Mouse (Mus musculus) neutrophil, adult 5-6 weeks (primary cell): ENCODE measurements around the gene Rhobtb1. TPM values are rescaled to one million over a fixed set of nuclear protein-coding genes. Genes with fewer than 3 reads are reported as not detected.

ENCODE experiments used
- ATAC-seq: fragments of 151-379, 151-347 bp; 2 replicates; pipeline ENCODE4 v1.8.0; 2017; ENCODE audit warnings: mild to moderate bottlenecking, moderate TSS enrichment; ENCODE audit not compliant: insufficient number of reproducible peaks, poor library complexity, low FRiP score, severe bottlenecking; ENCODE audit errors: extremely low read depth
- total RNA-seq: library from RNA; stranded (forward); fragments of 200-1000 nt; gene quantifications from 2 replicates; pipeline ENCODE4 v1.2.3, GENCODE M21; 2017

Gene Rhobtb1
- total RNA-seq, 1 experiment from 2014 or later: 0.12 TPM

DNA sequence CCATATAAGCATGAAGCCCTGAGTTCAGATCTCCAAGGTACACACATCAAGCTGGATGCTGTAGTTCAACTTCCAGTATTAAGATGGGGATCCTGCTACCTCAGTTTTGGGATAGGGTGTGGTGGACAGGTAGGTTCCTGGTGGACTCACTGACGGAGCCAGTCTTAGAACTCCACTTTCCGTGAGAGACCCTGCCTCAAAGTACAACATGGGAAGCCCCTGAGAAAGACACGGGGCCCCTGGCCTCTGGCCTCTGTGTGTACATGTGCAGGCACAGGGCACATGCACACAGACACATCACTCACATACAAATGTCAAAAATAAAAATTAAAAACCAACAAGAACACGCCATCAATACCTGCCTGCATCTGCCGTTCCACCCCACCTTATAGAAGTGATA lies 74.2 kb downstream of the Rhobtb1 start:
- ATAC-seq: no peak

DNA sequence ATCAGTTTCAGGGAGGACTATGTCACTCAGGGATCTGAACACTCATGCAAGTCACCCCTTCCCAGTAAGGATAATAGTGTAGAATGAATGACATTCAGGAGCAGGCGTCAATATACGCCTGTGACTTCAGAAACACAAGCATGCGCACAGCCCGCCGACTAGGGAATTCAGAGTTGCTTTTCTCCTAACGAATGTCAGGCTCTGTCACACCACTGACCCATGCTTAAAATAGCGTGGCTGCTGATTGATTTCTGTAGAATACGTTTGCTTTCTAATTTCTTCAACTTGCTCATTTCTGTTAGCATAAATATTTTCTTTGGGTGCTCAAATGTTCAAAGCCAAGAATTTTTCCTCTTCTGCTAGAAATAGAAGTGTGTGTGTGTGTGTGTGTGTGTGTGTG lies 74.7 kb downstream of the Rhobtb1 start:
- ATAC-seq: no peak

DNA sequence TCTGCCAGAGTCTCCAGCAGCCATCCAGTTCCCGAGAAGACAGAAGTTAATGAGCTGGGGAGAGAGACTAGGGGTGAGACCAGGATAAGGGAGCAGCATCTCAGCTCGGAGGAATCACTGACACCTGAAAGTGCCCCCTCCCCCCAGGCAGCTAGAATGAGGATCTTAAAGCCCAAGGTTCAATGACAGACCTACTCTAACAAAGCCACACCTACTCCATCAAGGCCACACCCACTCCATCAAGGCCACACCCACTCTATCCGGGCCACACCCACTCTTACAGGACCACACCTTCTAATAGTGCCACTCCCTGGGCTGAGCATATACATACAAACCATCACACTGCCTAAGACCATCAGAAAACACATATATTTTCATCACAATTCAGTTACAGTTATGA lies 86.0 kb downstream of the Rhobtb1 start:
- ATAC-seq: no peak

- no peak for ATAC-seq
Observed at GRCm38 (mm10) chr10:69237781-69238180, 86.5 kb downstream of the Rhobtb1 start.

- ATAC-seq: no peak
Observed at GRCm38 (mm10) chr10:69238311-69238710, 87.1 kb downstream of the Rhobtb1 start.

DNA sequence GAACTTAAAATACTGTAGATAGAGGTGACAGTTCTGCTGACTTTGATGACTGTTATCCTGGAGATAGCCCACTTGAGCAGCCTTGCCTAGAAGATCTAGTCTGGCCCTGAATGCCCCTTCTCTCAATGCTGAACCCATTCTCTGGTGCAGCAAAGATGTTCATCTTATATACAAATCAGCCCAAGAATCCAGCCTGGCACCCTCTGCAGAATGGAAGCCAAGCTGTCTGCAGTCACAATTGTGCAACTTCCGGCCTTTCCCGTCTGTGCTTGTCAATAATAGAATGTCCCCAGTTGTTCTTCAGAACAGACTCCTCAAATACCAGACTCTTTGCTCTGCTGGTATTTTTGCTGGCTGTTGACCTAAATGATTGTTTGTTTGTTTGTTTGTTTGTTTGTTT lies 89.3 kb downstream of the Rhobtb1 start:
- no peak for ATAC-seq

- ATAC-seq: no peak
Observed at GRCm38 (mm10) chr10:69245151-69245550, 93.9 kb downstream of the Rhobtb1 start.

DNA sequence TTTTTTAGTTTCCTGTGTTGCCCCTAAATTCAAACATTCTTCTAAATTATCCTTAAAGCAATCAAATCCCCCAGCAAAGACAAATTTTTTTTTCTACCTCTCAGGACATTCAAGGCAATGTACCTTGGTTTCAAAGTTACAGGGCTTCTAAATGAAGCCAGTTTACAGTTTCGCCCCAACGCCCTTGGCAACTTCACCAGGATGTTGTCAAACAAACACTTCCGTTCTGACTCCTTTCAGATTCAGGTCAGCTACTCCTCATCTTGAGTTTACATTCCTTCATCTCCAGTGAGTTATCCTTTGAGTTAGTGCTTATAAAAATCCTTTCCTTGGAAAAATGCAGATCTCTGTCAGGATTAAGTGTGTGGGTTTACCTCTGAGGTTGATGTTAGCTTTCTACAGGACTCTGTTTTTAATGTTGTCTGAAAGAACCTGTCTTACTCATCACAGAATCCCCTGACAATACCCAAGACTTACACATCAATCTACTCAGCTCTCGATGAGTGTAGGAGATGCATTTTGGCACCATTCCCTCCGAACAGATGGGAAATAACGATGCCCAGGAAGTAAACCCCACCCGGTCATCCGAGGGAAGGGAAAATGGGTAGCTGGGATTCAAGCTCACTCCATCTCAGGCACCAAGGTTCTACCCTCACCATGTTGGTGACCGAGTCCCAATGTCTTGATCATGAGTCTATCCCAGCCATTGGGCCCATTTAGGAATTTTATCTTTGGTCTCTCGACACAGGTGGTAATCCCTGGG lies 94.9 kb downstream of the Rhobtb1 start:
- no peak for ATAC-seq

- no peak for ATAC-seq
Observed at GRCm38 (mm10) chr10:69246762-69247161, 95.5 kb downstream of the Rhobtb1 start.

GRCm38 (mm10) chr10:69247311-69248033 lies 96.2 kb downstream of the Rhobtb1 start:
- no peak for ATAC-seq

- ATAC-seq: no peak
Observed at GRCm38 (mm10) chr10:69248261-69249160, 97.3 kb downstream of the Rhobtb1 start.

- ATAC-seq: no peak
Observed at GRCm38 (mm10) chr10:69251254-69251653, 100.0 kb downstream of the Rhobtb1 start.

DNA sequence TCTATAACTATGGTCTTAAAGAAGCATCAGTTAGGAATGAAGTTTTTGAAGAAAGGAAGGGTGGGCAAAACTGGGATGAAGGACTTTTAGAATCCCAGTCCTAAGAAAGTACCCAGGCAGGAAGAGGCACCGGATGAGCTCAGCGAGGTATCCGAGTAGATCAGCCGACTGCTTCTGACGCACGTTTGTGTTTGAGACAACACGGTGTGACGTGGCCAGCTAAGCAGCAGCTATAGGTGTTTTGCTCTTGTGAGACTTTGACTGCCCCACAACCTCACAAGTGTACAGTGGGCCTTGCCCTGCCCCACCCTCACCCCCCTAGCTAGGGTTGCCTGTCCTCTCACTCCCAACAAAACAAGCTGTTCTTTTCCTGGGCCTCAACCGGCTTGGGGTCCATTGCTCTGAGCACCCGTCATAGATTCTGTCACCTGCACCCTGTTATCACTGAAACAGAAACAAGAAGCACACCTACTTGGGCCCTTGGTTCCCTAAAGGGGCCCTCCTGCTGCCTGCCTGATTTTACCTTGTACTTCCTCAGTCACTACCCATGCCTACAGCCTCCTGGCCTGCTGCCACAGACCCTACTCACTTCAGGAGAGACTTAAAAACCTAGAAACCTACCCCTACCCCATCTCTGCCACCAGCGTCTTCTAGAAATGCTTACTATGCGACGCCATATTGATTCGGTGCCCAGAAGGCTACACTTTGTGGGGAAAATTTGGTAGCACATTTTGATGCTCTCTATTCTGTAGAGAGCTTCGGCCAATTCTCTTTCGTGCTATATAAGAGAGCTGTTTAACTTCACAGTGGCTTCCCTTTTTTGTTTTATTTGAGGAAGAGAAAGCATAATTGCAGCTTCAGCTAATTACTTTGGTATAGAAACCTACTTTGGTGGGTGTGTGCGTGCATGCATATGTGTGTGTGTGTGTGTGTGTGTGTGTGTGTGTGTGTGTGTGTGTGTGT lies 101.2 kb downstream of the Rhobtb1 start:
- peak; percentile 77 for ATAC-seq

DNA sequence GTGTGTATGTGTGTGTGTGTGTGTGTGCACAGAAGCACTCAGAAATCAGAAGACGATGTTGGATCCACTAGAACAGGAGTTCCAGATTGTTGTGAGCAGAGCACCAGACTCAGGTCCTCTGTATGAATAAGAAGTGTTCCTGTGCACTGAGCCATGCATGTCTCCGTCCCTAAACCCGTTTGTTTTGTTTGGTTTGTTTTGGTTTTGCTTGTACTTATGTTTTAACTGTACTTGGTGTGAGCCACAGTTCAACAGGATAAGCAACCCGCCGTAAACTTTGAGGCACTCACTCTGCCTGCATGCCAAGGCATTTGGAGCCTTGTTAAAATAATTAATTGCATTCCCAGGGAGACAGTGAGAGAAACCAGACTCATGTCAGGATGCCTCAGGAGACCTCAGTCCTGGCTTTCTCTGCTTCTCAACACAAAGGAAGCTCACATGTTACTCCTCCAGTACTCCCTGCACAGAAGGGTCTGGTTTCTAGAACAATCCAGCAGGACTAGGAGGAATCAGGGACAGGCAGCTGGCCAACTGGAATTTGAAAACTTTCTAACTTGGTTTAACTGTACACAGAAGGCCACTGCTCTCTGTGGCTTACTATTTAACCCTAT lies 101.9 kb downstream of the Rhobtb1 start:
- ATAC-seq: peak; percentile 15; the same call in 1 of the 2 replicates

DNA sequence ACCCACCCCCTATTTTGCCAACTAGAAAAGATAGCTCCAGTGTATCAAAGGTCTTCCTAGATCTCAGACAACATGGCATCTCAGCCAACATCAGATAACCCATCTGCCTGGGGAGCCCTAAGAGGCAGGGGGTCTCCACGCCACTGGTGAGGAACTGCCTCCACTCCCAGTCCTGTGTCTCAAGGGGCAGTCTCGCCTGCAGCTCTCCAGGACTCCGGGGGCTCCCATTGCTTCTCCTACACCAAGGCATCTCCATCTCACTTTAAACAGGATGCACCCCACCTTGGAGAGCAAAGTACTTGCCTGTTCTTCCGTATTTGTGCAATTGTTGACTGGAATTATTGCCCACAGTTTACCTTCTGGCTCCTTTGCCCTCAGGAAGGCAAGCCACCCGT lies 102.4 kb downstream of the Rhobtb1 start:
- ATAC-seq: no peak

DNA sequence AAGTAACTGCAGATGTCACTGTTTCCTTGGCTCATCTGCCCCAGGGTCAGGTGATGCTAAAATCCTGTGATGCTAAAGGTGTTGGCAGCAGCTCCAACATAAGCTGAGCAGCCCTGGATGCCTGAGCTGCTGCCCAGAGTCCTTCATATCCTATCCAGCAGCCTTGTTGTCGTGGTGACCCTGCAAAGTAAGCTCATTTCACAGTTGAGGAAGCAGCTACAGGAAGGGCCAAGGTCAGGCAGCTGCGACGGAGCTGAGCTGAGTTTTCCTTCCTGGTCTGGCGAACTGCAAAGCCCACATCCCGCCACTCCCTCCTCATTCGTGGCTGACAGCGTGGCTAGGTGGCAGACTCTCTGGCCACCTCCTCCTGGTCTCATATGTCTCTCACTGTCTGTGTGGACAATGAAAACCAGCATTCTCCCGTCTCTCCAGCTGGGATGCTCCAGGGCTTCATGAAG lies 103.2 kb downstream of the Rhobtb1 start:
- peak; percentile 36; the same call in 1 of the 2 replicates for ATAC-seq

GRCm38 (mm10) chr10:69255594-69255993 lies 104.4 kb downstream of the Rhobtb1 start:
- no peak for ATAC-seq

DNA sequence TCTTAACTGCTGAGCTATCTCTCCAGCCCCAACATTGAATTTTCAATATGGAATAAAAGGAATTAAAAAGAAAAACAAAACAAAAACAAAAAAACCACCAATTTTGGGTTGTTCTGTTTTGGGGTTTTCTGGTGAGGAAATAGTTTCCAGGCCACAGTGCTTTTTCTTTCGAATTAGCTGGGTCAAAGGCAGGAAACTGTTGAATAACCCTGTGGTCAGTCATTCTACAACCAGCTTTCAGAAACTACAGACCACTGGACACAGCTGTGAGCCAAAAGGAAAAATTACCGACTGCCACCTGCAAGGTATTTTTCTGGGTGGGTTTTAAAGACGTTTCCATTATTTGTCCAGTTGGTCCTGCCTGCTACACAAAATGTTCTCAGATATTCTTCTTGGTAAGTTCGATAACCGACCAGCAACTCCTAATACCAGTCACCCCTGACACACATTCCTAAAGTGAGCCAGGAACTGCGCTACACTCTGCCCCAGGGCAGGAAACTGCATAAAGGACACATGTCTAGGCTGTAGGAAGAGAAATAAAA lies 106.4 kb downstream of the Rhobtb1 start:
- no peak for ATAC-seq
